Mouse (Mus musculus): Measurements from ENCODE around the gene Nol11. TPM values are rescaled to one million over a fixed set of nuclear protein-coding genes. Genes with fewer than 3 reads are reported as not detected.

Gene Nol11
- polyA plus RNA-seq, 1 experiment from 2014 or later = 77.4 TPM

GRCm38 (mm10) chr11:107223667-107224214 is 34.6 kb upstream of the Nol11 start:
- no peak overlapping the region for H3K9ac ChIP-seq (replicated peaks; ENCODE audit: low read length)
- H3K4me2 ChIP-seq (ENCODE audit: low read depth, low read length) = no peak overlapping the region
- H3K4me3 ChIP-seq (ENCODE audit: low read depth, low read length) = no peak overlapping the region
- no peaks in the 10 kb centered on the region for H3K36me3 ChIP-seq (replicated peaks; ENCODE audit: control insufficient read depth, insufficient read depth, low read depth, low read length)
- no peaks in the 10 kb centered on the region for H3K9me3 ChIP-seq (replicated peaks; ENCODE audit: control insufficient read depth, low read length)
- no peaks in the 10 kb centered on the region for H3K4me1 ChIP-seq (ENCODE audit: control insufficient read depth, insufficient read depth, low read length)
- no peak overlapping the region for H3K27ac ChIP-seq (replicated peaks; ENCODE audit: low read depth, low read length)
- no peaks in the 10 kb centered on the region for H3K27me3 ChIP-seq (ENCODE audit: control insufficient read depth, insufficient read depth, low read length)
- 38% methylated on average over 8 of the region's 8 CpGs for WGBS
- ATAC-seq (replicated peaks; ENCODE audit: insufficient number of reproducible peaks, low FRiP score, low TSS enrichment, low read depth) (no peak), DNase-seq (ENCODE audit: low spot score) (peak; percentile 37)

GRCm38 (mm10) chr11:107223169-107223561 is 34.0 kb upstream of the Nol11 start:
- WGBS = 82% methylated on average over 1 of the region's 1 CpGs
- Histone ChIP-seq H3K9ac (replicated peaks; ENCODE audit: low read length) (no peak overlapping the region), H3K4me1 (ENCODE audit: control insufficient read depth, insufficient read depth, low read length) (no peaks in the 10 kb centered on the region), H3K9me3 (replicated peaks; ENCODE audit: control insufficient read depth, low read length) (no peaks in the 10 kb centered on the region), H3K27me3 (ENCODE audit: control insufficient read depth, insufficient read depth, low read length) (no peaks in the 10 kb centered on the region), H3K4me2 (ENCODE audit: low read depth, low read length) (no peak overlapping the region), H3K27ac (replicated peaks; ENCODE audit: low read depth, low read length) (no peak overlapping the region), H3K4me3 (ENCODE audit: low read depth, low read length) (no peak overlapping the region), H3K36me3 (replicated peaks; ENCODE audit: control insufficient read depth, insufficient read depth, low read depth, low read length) (no peaks in the 10 kb centered on the region)
- DNase-seq (ENCODE audit: low spot score) (no peak), ATAC-seq (replicated peaks; ENCODE audit: insufficient number of reproducible peaks, low FRiP score, low TSS enrichment, low read depth) (no peak)

DNA sequence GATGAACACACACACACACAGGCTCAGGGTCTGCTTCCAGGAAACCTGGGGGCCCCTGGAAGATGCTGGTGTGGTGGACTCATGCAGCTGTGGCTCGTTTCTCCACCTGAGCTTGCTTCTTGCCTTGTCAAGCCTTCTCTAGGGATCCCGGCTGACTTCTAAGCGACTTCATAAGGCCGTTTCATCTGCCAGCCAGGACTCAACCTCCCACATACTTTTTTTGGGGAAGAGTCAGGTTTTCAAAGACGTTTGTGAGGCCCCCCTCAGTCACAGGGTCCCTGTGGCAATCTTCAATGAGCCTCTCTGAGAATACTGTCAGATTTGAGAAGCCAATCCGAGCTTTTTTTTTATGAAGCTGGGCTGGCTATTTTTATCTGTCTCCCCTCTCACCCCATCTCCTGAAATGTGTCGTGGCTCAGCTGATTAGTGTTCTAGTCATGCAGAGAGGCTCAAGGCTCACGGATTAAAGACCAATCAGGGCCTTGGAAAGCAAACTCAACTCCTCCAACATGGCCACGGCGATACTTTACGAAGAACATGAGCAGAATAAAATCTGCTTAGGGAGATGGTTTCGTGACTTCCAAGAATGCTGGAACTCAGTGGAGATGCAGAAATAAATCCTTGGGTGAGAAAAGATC is 33.5 kb upstream of the Nol11 start:
- no peak overlapping the region for H3K4me3 ChIP-seq (ENCODE audit: low read depth, low read length)
- no peak overlapping the region for H3K4me2 ChIP-seq (ENCODE audit: low read depth, low read length)
- no peaks in the 10 kb centered on the region for H3K4me1 ChIP-seq (ENCODE audit: control insufficient read depth, insufficient read depth, low read length)
- no peaks in the 10 kb centered on the region for H3K36me3 ChIP-seq (replicated peaks; ENCODE audit: control insufficient read depth, insufficient read depth, low read depth, low read length)
- WGBS = 74% methylated on average over 12 of the region's 12 CpGs
- H3K27me3 ChIP-seq (ENCODE audit: control insufficient read depth, insufficient read depth, low read length) = no peaks in the 10 kb centered on the region
- DNase-seq (ENCODE audit: low spot score) (no peak), ATAC-seq (replicated peaks; ENCODE audit: insufficient number of reproducible peaks, low FRiP score, low TSS enrichment, low read depth) (no peak)
- H3K27ac ChIP-seq (replicated peaks; ENCODE audit: low read depth, low read length) = no peak overlapping the region
- no peaks in the 10 kb centered on the region for H3K9me3 ChIP-seq (replicated peaks; ENCODE audit: control insufficient read depth, low read length)
- no peak overlapping the region for H3K9ac ChIP-seq (replicated peaks; ENCODE audit: low read length)

DNA sequence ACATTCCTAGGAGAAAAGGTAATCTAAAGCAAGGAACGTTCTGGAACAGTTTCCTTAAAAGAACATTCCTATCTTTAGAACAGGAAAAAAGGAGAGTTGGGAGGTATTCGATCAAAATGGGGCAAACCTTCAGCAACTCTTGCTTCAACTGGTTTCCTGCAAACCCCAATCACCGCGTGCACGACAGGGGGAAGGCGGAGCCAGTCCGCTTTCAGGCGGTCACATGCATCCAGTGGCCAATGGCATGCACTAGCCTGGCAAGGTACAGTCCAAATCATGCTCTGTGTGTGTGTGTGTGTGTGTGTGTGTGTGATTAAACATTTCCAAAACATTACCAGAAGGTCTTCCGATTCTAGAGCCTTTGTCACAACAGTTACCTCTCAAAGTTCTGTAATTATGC is 25.9 kb upstream of the Nol11 start:
- Histone ChIP-seq H3K4me2 (ENCODE audit: low read depth, low read length) (no peak overlapping the region), H3K27me3 (ENCODE audit: control insufficient read depth, insufficient read depth, low read length) (no peaks in the 10 kb centered on the region), H3K4me3 (ENCODE audit: low read depth, low read length) (no peak overlapping the region), H3K4me1 (ENCODE audit: control insufficient read depth, insufficient read depth, low read length) (no peaks in the 10 kb centered on the region), H3K36me3 (replicated peaks; ENCODE audit: control insufficient read depth, insufficient read depth, low read depth, low read length) (no peaks in the 10 kb centered on the region; the same call in 1 of the 2 replicates), H3K27ac (replicated peaks; ENCODE audit: low read depth, low read length) (no peak overlapping the region), H3K9me3 (replicated peaks; ENCODE audit: control insufficient read depth, low read length) (no peaks in the 10 kb centered on the region), H3K9ac (replicated peaks; ENCODE audit: low read length) (no peak overlapping the region)
- 85% methylated on average over 9 of the region's 9 CpGs for WGBS
- ATAC-seq (replicated peaks; ENCODE audit: insufficient number of reproducible peaks, low FRiP score, low TSS enrichment, low read depth) (no peak), DNase-seq (ENCODE audit: low spot score) (no peak)

DNA sequence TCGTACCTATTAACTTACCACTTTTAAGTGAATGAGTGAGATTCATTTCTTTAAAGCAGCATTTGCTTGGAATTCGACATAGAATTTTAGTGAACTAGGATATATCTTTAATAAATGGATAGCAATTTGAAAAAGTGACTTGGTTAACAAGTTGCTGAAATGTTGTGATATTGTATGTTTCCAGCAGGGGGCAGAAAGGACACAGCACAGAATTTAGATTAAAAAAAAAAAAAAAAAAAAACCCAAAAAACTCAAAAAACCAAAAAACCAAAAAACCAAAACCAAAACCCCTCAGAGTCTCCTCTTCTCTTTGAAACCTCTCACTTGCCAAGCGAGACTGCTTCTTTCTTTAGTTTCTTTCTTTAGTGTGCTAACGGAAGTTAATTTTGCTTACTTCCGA is 24.6 kb upstream of the Nol11 start:
- WGBS = 79% methylated on average over 5 of the region's 5 CpGs
- no peak overlapping the region for H3K4me3 ChIP-seq (ENCODE audit: low read depth, low read length)

GRCm38 (mm10) chr11:107209818-107210217 is 20.6 kb upstream of the Nol11 start:
- no peak overlapping the region for H3K27ac ChIP-seq (replicated peaks; ENCODE audit: low read depth, low read length)
- H3K4me1 ChIP-seq (ENCODE audit: control insufficient read depth, insufficient read depth, low read length) = no peaks in the 10 kb centered on the region
- no peaks in the 10 kb centered on the region for H3K27me3 ChIP-seq (ENCODE audit: control insufficient read depth, insufficient read depth, low read length)
- no peak overlapping the region for H3K9ac ChIP-seq (replicated peaks; ENCODE audit: low read length)
- no peak overlapping the region for H3K4me2 ChIP-seq (ENCODE audit: low read depth, low read length)
- ATAC-seq (replicated peaks; ENCODE audit: insufficient number of reproducible peaks, low FRiP score, low TSS enrichment, low read depth) = no peak
- H3K36me3 ChIP-seq (replicated peaks; ENCODE audit: control insufficient read depth, insufficient read depth, low read depth, low read length) = no peaks in the 10 kb centered on the region; the same call in 1 of the 2 replicates
- H3K9me3 ChIP-seq (replicated peaks; ENCODE audit: control insufficient read depth, low read length) = no peaks in the 10 kb centered on the region
- no peak overlapping the region for H3K4me3 ChIP-seq (ENCODE audit: low read depth, low read length)
- WGBS = 83% methylated on average over 13 of the region's 13 CpGs
- no peak for DNase-seq (ENCODE audit: low spot score)

More for the DNA sequence above, 24.6 kb upstream of the Nol11 start:
- Histone ChIP-seq H3K27me3 (ENCODE audit: control insufficient read depth, insufficient read depth, low read length) (no peaks in the 10 kb centered on the region), H3K4me2 (ENCODE audit: low read depth, low read length) (no peak overlapping the region), H3K4me1 (ENCODE audit: control insufficient read depth, insufficient read depth, low read length) (no peaks in the 10 kb centered on the region), H3K9me3 (replicated peaks; ENCODE audit: control insufficient read depth, low read length) (no peaks in the 10 kb centered on the region), H3K9ac (replicated peaks; ENCODE audit: low read length) (no peak overlapping the region), H3K36me3 (replicated peaks; ENCODE audit: control insufficient read depth, insufficient read depth, low read depth, low read length) (no peaks in the 10 kb centered on the region; the same call in 1 of the 2 replicates), H3K27ac (replicated peaks; ENCODE audit: low read depth, low read length) (no peak overlapping the region)
- ATAC-seq (replicated peaks; ENCODE audit: insufficient number of reproducible peaks, low FRiP score, low TSS enrichment, low read depth) (no peak), DNase-seq (ENCODE audit: low spot score) (peak; percentile 78)

DNA sequence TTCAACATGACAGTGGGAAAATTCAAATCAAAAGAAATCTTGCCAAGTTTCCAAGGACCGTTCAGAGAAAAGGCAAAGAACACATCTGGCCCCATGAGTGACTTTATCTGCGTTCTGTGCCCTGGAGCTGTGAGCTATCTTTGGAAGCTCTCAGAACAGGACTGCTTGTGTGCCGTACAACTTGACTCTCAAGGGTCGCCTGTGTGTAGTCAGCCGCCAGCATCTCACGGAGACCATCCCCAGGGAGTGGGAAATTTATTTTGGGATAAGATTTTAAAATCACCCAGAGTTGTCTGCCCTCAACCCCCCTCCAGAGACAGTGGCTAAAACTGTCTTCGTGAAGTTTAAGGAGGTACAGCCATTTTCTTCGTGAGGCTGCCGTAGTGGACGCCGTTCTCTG is 12.6 kb upstream of the Nol11 start:
- DNase-seq (ENCODE audit: low spot score) (no peak), ATAC-seq (replicated peaks; ENCODE audit: insufficient number of reproducible peaks, low FRiP score, low TSS enrichment, low read depth) (no peak)
- Histone ChIP-seq H3K36me3 (replicated peaks; ENCODE audit: control insufficient read depth, insufficient read depth, low read depth, low read length) (no peaks in the 10 kb centered on the region), H3K27ac (replicated peaks; ENCODE audit: low read depth, low read length) (no peak overlapping the region), H3K4me3 (ENCODE audit: low read depth, low read length) (no peak overlapping the region), H3K27me3 (ENCODE audit: control insufficient read depth, insufficient read depth, low read length) (no peaks in the 10 kb centered on the region), H3K4me1 (ENCODE audit: control insufficient read depth, insufficient read depth, low read length) (no peaks in the 10 kb centered on the region), H3K9me3 (replicated peaks; ENCODE audit: control insufficient read depth, low read length) (no peaks in the 10 kb centered on the region), H3K9ac (replicated peaks; ENCODE audit: low read length) (no peak overlapping the region), H3K4me2 (ENCODE audit: low read depth, low read length) (no peak overlapping the region)
- WGBS = 71% methylated on average over 11 of the region's 11 CpGs

DNA sequence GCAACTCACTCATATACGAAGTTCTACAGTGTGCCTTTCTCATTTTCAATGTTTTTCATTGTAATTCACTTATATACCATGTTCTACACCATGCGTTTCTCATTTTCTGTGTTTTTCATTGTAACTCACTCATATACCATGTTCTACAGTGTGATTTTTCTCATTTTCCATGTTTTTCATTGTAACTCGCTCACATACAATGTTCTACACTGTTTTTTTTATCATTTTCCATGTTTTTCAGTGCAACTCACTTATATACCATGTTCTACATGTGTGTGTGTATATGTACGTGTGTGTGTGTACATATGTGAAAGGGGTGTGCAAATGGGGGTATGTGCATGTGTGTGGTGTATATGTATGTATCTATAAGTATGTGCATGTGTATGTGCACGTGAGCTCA is 10.1 kb upstream of the Nol11 start:
- no peaks in the 10 kb centered on the region for H3K4me1 ChIP-seq (ENCODE audit: control insufficient read depth, insufficient read depth, low read length)
- H3K27me3 ChIP-seq (ENCODE audit: control insufficient read depth, insufficient read depth, low read length) = no peaks in the 10 kb centered on the region
- H3K4me2 ChIP-seq (ENCODE audit: low read depth, low read length) = no peak overlapping the region
- H3K9ac ChIP-seq (replicated peaks; ENCODE audit: low read length) = no peak overlapping the region
- DNase-seq (ENCODE audit: low spot score) (no peak), ATAC-seq (replicated peaks; ENCODE audit: insufficient number of reproducible peaks, low FRiP score, low TSS enrichment, low read depth) (no peak)
- H3K36me3 ChIP-seq (replicated peaks; ENCODE audit: control insufficient read depth, insufficient read depth, low read depth, low read length) = no peaks in the 10 kb centered on the region
- no peak overlapping the region for H3K4me3 ChIP-seq (ENCODE audit: low read depth, low read length)
- no peak overlapping the region for H3K27ac ChIP-seq (replicated peaks; ENCODE audit: low read depth, low read length)
- no peaks in the 10 kb centered on the region for H3K9me3 ChIP-seq (replicated peaks; ENCODE audit: control insufficient read depth, low read length)
- WGBS = 83% methylated on average over 5 of the region's 5 CpGs
